Mouse (Mus musculus) hindbrain, embryonic 10.5 days (tissue): ENCODE measurements around the gene Gm813. TPM values are rescaled to one million over a fixed set of nuclear protein-coding genes. Genes with fewer than 3 reads are reported as not detected.
A peak's percentile ranks its signal among the peaks of the same experiment; 100 is the strongest.

Experiments
- DNase-seq: peaks from one replicate; pipeline ENCODE4 v3.0.0-alpha.2; 2017; ENCODE audit warnings: low spot score
- H3K27ac ChIP-seq: fragments of 300-500 bp; sonication (generic); 2 replicates; pipeline ENCODE4 v1.5.1; 2016; ENCODE audit warnings: mild to moderate bottlenecking, moderate library complexity
- H3K27me3 ChIP-seq: fragments of 300-500 bp; sonication (generic); 2 replicates; pipeline ENCODE4 v1.6.1; 2016; ENCODE audit warnings: mild to moderate bottlenecking; ENCODE audit not compliant: poor library complexity, insufficient read depth, severe bottlenecking
- H3K36me3 ChIP-seq: fragments of 300-500 bp; sonication (generic); 2 replicates; pipeline ENCODE4 v1.6.1; 2016; ENCODE audit warnings: mild to moderate bottlenecking, moderate library complexity
- H3K4me1 ChIP-seq: fragments of 300-500 bp; sonication (generic); replicated peaks from 2 replicates; pipeline ENCODE4 v1.6.1; 2016; ENCODE audit warnings: mild to moderate bottlenecking
- H3K4me3 ChIP-seq: fragments of 300-500 bp; sonication (generic); 2 replicates; pipeline ENCODE4 v1.5.1; 2016; ENCODE audit warnings: mild to moderate bottlenecking, moderate library complexity
- H3K9me3 ChIP-seq: fragments of 300-500 bp; sonication (generic); 2 replicates; pipeline ENCODE4 v1.6.1; 2016; ENCODE audit warnings: mild to moderate bottlenecking, moderate library complexity
- WGBS: fragments of 180-500 bp; shearing (Covaris S2); methylation state at CpG from one replicate; pipeline ENCODE4 v1.1.7; 2016; 5-methylcytosine and 5-hydroxymethylcytosine counted together
- polyA plus RNA-seq: library from polyadenylated mRNA; unstranded; fragments of >200 nt; fragmentation: Nextera tagmentation; extraction: Ambion mirVana; gene quantifications from 2 replicates; pipeline ENCODE4 v1.2.1, GENCODE M21; 2016

The Gm813 gene
- polyA plus RNA-seq, 1 experiment from 2014 or later, result not detected

DNA sequence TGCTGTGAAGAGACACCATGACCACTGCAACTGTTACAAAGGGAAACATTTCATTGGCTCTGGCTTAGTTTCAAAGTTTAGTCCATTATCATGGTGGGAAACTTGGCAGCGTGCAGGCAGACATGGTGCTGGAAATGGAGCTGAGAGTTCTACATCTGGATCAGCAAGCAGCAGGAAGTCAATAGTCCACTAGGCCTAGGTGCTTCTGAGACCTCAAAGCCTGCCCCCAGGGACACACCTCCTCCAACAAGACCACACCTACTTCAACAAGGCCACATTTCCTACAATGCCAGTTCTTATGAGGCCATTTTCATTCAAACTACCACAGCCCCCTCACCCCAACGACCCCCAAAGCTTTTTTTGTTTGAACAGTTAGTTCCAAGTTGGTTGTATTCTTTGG, 13.0 kb upstream of the Gm813 start:
- Histone ChIP-seq H3K27me3 (no peaks in the 10 kb centered on the region), H3K4me1 (no peaks in the 10 kb centered on the region), H3K36me3 (no peaks in the 10 kb centered on the region), H3K27ac (no peak overlapping the region), H3K4me3 (no peak overlapping the region), H3K9me3 (no peaks in the 10 kb centered on the region)
- no peak for DNase-seq
- WGBS, result 80% methylated on average over 2 of the region's 2 CpGs

DNA sequence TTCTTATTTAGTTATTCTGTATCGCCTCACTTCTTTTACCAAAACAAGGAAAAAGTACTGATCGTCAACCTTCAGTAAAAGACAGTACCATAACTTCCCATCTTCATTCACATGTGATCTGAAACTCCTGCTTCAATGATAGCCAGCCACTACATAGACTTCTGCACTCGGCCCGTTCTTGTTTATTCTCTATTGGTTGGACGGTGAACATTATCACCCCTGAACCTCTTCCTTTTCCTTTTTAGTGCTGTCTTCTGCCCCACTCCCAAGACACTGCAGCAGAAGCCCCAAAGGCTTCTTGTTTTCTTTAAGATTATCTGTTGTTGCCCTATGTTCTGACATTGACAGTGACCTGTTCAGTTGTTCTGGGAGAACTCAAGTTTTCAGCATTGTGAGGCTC, 12.2 kb upstream of the Gm813 start:
- H3K4me1 ChIP-seq, result no peaks in the 10 kb centered on the region
- no peak overlapping the region for H3K4me3 ChIP-seq
- H3K27ac ChIP-seq, result no peak overlapping the region
- H3K9me3 ChIP-seq, result no peaks in the 10 kb centered on the region
- no peaks in the 10 kb centered on the region for H3K36me3 ChIP-seq
- no peak for DNase-seq
- no peaks in the 10 kb centered on the region for H3K27me3 ChIP-seq
- 92% methylated on average over 5 of the region's 5 CpGs for WGBS

DNA sequence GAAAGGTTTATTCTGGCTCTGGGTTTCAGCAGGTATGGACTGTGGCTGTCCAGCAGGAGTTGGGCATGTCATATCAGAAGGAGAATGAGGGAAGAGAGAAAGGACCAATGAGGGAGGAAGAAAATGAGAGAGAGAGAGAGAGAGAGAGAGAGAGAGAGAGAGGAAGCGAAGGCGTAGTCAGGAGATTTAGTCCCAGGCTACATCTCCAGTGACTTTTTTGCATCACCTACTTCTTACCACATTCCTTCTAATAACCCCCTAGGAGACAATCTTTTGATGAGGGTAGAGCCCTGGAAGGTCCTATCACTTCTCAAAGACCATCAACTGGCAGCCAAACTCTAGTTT, 11.5 kb upstream of the Gm813 start:
- Histone ChIP-seq H3K27me3 (no peaks in the 10 kb centered on the region), H3K27ac (no peak overlapping the region), H3K9me3 (no peaks in the 10 kb centered on the region), H3K36me3 (no peaks in the 10 kb centered on the region), H3K4me3 (no peak overlapping the region), H3K4me1 (no peaks in the 10 kb centered on the region)
- DNase-seq, result no peak
- 97% methylated on average over 2 of the region's 2 CpGs for WGBS

DNA sequence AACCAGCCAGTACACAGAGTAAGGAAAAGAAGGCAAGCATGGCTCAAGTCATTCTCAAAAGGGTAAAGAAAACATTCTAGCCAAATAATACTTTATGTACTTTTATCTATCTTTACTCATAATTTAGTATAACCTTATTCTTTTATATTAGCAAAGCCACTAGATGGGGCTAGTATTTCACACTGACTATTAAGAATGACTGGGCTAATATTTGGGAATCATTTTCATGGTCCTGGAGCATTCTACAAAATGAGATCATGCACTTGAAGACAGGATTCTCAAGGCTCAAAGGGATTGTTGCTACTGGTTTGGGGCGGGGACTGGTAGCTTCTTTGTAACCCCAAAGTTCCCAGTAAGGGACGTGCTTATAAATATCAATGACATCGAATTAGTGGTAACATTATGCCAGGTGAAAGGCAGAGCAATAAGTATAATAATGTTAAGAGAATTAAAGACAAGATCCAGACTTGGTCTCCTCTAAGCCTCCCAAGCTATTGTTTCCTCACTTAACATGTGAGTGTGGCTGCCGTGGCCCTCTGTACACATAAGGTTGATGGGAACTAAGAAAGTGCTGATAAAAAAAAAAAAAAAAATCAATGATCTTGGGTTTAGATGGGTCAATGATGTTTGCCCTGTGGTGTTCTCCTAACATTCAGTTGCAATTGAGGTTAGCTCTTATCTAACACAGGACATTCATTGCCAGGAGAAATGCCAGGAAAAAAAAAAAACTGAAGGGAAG, 11.0 kb upstream of the Gm813 start:
- no peak for DNase-seq
- Histone ChIP-seq H3K4me3 (no peak overlapping the region), H3K27me3 (no peaks in the 10 kb centered on the region), H3K36me3 (no peaks in the 10 kb centered on the region), H3K27ac (no peak overlapping the region), H3K9me3 (no peaks in the 10 kb centered on the region), H3K4me1 (no peaks in the 10 kb centered on the region)
- 88% methylated on average over 4 of the region's 4 CpGs for WGBS

DNA sequence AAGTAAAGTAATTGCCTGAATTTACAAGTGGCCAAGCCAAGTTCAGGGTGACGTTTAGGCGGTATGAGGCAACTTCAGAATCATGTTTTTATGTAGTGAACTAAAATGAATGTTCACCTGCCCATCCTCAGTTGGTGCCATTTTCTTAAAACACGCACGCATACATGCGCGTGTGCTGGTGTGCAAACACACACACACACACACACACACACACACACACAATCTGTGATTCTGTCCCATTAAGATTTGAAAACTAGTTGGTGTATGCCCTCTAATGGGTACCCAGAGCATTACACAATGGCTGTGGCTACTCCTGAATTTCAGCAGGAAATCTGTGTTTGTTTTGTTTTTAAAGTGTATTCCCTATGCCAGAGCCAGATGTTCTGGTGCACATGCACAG, 7.2 kb upstream of the Gm813 start:
- DNase-seq, result peak; percentile 21
- WGBS, result 91% methylated on average over 6 of the region's 6 CpGs
- Histone ChIP-seq H3K4me1 (no peaks in the 10 kb centered on the region), H3K36me3 (no peaks in the 10 kb centered on the region), H3K9me3 (no peaks in the 10 kb centered on the region), H3K27me3 (no peaks in the 10 kb centered on the region), H3K4me3 (no peak overlapping the region), H3K27ac (no peak overlapping the region)

DNA sequence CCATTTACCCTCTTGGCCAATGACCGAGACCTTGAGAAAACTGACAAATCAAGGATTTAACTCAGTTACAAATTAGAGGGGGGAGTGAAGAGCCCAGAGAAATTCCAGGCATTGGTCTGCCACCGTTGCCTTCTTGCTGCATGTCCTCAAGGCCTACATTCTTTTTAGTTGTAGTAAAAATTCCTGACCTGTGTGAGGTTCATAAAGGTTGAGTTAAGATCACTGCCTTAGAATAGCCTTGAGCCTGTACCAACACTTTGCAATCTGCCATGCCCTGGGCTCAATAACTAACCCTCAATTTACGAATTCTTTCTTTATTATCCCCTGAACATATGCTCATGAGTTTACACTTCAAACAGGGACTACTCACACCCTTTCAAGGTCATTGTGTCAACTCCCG, 6.3 kb upstream of the Gm813 start:
- 72% methylated on average over 4 of the region's 4 CpGs for WGBS
- H3K9me3 ChIP-seq, result no peaks in the 10 kb centered on the region
- no peaks in the 10 kb centered on the region for H3K36me3 ChIP-seq
- no peak for DNase-seq
- H3K4me3 ChIP-seq, result no peak overlapping the region
- no peaks in the 10 kb centered on the region for H3K27me3 ChIP-seq
- H3K27ac ChIP-seq, result no peak overlapping the region
- no peaks in the 10 kb centered on the region for H3K4me1 ChIP-seq

DNA sequence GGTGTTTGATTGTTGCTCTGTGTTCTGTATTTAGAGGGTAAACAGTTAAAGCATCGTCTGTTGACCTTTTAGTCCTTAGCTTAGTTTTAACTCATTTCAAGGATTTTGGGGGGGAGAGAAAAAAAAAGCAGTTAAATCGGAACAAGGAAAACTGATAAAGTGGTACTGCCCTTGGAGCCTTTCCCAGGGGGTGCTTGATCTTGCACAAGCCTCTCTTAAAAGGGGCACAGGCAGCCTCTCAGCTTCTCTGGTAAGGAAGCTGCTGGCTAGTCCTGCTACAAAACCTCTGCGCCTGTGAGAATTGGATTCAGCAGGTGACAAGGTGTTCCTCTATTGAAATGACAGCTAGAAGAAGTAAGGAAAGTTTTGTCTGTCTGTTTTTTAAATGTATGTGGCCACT, 5.6 kb upstream of the Gm813 start:
- no peak for DNase-seq
- Histone ChIP-seq H3K27me3 (no peaks in the 10 kb centered on the region), H3K9me3 (no peaks in the 10 kb centered on the region), H3K4me1 (no peaks in the 10 kb centered on the region), H3K36me3 (no peaks in the 10 kb centered on the region), H3K4me3 (no peak overlapping the region), H3K27ac (no peak overlapping the region)
- 93% methylated on average over 3 of the region's 3 CpGs for WGBS

DNA sequence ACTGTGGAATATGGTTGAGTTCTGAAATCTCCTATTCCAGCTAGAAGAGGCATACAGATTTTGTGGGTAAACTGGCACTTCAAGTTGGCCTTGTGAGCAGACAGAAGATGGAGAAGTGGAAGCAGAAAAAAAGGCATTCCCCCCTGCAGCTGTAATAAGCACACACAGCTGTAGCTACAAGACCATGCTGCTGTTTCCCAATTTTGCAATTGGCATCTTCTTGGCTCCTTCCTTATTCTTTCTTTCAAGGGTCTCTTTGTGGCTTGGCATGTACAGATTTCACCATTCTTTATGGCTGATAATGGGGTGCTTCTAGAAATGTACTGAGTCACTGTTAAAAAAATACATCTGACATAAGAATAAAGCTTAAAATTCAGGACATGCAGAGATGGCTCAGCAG, 568 bp upstream of the Gm813 start:
- no peaks in the 10 kb centered on the region for H3K9me3 ChIP-seq
- H3K27ac ChIP-seq, result no peak overlapping the region
- no peaks in the 10 kb centered on the region for H3K36me3 ChIP-seq
- no peak for DNase-seq
- no peaks in the 10 kb centered on the region for H3K4me1 ChIP-seq
- H3K27me3 ChIP-seq, result no peaks in the 10 kb centered on the region
- no peak overlapping the region for H3K4me3 ChIP-seq

DNA sequence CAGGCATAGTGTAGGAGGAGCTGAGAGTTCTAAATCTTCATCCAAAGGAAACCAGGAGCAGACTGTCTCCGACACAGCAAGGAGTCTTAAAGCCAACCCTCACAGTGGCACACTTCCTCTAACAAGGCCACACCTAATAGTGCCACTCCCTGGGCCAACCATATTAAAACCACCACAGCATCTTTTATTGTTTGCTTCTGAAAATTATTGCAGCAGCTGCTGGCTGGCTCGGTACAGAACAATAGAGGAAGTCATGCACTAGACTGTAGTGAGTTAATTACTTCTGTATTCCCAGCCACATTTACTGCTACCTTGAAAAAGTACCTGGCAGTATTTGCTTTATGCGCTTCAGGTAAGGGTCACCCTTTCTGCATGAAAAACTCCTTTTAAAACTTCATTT, 3.8 kb downstream of the Gm813 start:
- DNase-seq, result no peak
- 85% methylated on average over 3 of the region's 3 CpGs for WGBS

DNA sequence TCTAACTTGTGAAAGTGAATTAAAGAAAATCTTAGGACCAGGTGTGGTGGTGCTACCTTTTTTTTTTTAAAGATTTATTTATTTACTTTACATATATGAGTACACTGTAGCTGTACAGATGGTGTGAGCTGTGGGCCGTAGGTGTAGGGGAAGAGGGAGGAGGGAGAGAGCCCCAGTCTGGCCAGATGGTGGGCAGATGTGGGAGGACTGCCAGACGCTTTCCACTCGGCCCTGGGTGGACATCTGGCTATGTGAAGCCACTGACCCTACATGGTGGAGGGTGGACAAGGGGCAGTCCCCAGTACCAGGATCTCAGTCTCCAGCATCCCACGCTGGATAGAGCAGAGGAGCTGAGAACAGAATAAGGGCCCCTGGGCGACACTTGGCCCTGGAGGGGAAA, 9.7 kb downstream of the Gm813 start:
- Histone ChIP-seq H3K4me1 (0 out of 2 replicates have a peak, but pooled peaks cover 3% of the 10 kb centered on the region), H3K9me3 (no peaks in the 10 kb centered on the region), H3K4me3 (no peak overlapping the region), H3K27ac (no peak overlapping the region), H3K27me3 (no peaks in the 10 kb centered on the region), H3K36me3 (no peaks in the 10 kb centered on the region)
- 64% methylated on average over 5 of the region's 5 CpGs for WGBS
- DNase-seq, result peak; percentile 30

More for the DNA sequence above, 3.8 kb downstream of the Gm813 start:
- no peaks in the 10 kb centered on the region for H3K36me3 ChIP-seq
- no peaks in the 10 kb centered on the region for H3K27me3 ChIP-seq
- no peaks in the 10 kb centered on the region for H3K9me3 ChIP-seq
- no peaks in the 10 kb centered on the region for H3K4me1 ChIP-seq
- H3K27ac ChIP-seq, result no peak overlapping the region
- no peak overlapping the region for H3K4me3 ChIP-seq

DNA sequence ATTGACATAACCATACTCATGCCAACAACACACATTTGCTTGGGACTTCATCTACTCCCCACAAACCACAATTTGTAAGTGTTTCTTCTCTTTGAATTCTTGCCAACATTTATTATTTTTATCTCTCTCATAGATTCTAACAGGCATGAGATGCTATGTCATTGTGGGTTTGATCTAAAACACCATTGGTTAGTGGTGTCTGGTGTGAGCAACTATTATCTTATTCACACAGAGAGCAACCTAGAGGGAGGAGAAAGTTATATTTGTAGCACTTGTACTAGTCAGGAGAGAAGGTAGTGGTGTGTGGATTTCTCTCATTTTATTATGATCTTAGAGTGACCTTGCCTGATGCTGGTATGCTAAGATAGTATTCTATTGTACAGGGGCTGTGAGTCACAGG, 12.1 kb downstream of the Gm813 start:
- Histone ChIP-seq H3K9me3 (no peaks in the 10 kb centered on the region), H3K4me3 (no peak overlapping the region), H3K27me3 (no peaks in the 10 kb centered on the region), H3K4me1 (0 out of 2 replicates have a peak, but pooled peaks cover 3% of the 10 kb centered on the region), H3K27ac (no peak overlapping the region), H3K36me3 (no peaks in the 10 kb centered on the region)
- no peak for DNase-seq

DNA sequence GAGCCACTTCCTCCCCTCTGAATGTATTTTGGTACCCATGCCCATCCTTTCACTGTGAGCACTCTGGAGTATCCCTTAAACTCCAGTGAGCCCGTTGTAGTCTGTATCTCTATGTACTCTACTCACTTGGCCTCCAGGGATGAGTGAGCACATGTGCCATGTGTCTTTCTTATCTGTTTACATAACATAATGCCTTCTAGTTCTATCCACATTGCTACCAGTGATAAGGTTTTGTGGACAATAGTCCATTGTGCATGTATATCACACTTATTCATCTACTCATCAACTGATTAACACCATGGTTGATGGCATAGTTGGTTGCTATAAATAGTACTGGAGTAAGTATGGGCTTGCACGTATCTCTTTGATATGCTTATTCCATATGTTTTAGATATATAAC, 12.9 kb downstream of the Gm813 start:
- Histone ChIP-seq H3K4me1 (0 out of 2 replicates have a peak, but pooled peaks cover 3% of the 10 kb centered on the region), H3K27me3 (no peaks in the 10 kb centered on the region), H3K27ac (no peak overlapping the region), H3K9me3 (no peaks in the 10 kb centered on the region), H3K36me3 (no peaks in the 10 kb centered on the region), H3K4me3 (no peak overlapping the region)
- WGBS, result 84% methylated on average over 2 of the region's 2 CpGs
- no peak for DNase-seq

DNA sequence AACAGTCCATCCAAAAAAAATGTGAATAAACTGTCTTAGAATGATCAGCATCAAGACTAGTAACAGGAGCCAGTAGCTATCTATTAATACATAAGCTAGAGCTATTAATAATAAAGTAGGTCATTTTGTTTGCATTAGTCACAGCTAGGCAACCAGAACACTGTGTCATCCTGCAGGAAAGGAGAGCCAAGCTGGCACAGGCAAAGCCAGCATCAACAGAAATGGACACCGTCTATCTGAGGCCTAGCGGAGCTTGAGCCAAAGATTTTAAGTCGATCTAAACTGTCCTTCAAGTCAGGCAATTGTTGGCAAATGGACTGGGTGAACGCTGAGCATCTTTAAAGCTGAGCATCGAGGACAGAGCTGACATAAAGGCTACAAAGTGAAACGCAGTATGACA, 15.9 kb downstream of the Gm813 start:
- Histone ChIP-seq H3K4me3 (no peak overlapping the region), H3K4me1 (no peaks in the 10 kb centered on the region), H3K27me3 (no peaks in the 10 kb centered on the region), H3K27ac (no peak overlapping the region), H3K36me3 (no peaks in the 10 kb centered on the region), H3K9me3 (no peaks in the 10 kb centered on the region)
- no peak for DNase-seq
- WGBS, result 92% methylated on average over 6 of the region's 6 CpGs

DNA sequence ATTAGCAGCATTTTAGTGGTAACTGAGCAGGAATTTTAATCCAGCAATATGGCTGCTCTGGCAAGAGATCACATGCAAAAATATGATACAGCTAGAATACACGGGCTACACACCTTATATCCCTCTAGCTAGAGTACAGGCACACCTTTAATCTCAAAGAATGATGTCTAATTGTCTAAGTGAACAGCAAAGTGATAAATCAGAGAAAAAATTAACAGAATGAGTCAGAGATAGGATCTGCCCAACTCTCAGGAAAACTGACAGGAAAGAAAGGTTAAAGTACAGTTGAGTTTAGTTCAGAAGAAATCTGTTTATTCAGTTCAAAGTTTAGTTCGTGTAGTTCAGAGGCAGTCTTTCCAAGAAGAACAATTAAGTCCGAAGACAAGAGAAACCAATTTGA, 25.5 kb downstream of the Gm813 start:
- no peak overlapping the region for H3K4me3 ChIP-seq
- 86% methylated on average over 3 of the region's 3 CpGs for WGBS
- H3K27me3 ChIP-seq, result no peaks in the 10 kb centered on the region
- no peaks in the 10 kb centered on the region for H3K36me3 ChIP-seq
- DNase-seq, result no peak
- no peaks in the 10 kb centered on the region for H3K4me1 ChIP-seq
- no peak overlapping the region for H3K27ac ChIP-seq
- H3K9me3 ChIP-seq, result no peaks in the 10 kb centered on the region
